Mouse (Mus musculus) heart, postnatal 25 days (tissue): Measurements from ENCODE around the gene Dnajc22. TPM values are rescaled to one million over a fixed set of nuclear protein-coding genes. Genes with fewer than 3 reads are reported as not detected.
"Not testable (repeated sequence)": the region's sequence is repeated elsewhere in the genome, so short reads cannot be mapped to it uniquely, and the experiment has no call there.

Experiments
- DNase-seq: peaks from one replicate; pipeline ENCODE4 v3.0.0; 2022; ENCODE audit warnings: low spot score
- intact Hi-C: fragments of 180-260 bp; cut with DNase I; formaldehyde crosslinking; loops from one replicate; pipeline ENCODE4 v1.15.1; 2025
- total RNA-seq, 2 experiments: library from RNA; stranded (reverse); gene quantifications; 2 replicates each; pipeline ENCODE4 v1.2.3; 2021

The Dnajc22 gene
- under 1 TPM; 0.16 to 0.45 TPM for total RNA-seq

DNA sequence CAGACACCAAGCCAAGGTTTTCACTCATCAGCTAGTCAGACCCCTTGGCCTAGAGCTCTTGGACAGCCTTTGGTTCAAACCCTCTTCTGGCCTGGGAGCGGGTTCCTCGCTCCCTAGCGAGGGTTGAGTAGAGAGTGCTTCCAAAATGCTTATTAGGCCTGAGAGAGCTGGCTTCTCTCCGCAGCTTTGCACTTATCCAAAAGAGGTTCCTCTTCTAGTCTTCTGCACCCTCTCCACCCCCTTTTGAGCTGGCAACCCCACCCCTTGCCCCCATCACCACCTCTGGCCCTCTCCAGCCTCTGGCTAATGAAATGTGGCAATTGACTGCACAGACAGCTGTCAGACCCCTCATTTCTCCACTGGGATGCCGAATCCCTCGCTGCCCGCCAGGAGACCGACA is at the start of gene Dnajc22:
Gene Dnajc22, plus strand, starts transcription at position 301 of the 400 bp plus-strand sequence.
- DNase-seq: no peak
- intact Hi-C loops: no loop called here

DNA sequence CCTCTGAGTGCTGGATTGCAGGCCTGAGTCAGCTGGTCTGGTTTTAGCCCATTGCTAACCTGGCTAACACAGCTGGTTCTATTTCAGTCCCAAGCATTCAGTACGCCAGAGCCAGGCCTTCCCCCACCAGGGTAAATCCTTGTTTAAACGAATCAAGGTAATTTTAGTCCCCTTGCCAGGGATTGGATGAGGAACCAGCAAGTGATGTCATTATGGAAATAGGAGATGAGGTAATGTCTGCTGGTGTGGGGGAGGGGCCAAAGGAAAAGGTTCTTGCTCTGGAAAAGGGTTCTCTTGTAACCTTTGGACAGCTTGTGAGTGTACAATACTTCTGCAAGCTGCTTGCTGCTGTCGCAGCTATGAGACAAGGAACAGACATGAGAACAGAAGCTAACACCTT is 48.1 kb upstream of the Dnajc22 start:
- DNase-seq: no peak
- intact Hi-C loops: no loop called here

DNA sequence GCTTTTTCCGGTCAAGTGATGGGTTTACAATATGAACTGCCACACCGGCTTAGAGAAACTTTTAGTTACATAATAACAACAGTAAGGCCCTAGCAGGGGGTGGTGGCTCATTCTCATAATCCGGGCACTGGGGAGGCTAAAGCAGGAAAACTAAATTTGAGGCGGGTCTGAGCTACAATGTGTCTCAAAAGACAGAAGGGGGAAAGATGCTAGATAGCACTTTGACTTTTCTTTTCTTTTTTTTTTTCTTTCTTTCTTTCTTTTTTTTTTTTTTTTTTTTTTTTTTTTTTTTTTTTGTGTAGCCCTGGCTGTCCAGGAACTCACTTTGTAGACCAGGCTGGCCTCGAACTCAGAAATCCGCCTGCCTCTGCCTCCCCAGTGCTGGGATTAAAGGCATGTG is 47.2 kb upstream of the Dnajc22 start:
- intact Hi-C loops, DNase-seq: not testable (repeated sequence)

DNA sequence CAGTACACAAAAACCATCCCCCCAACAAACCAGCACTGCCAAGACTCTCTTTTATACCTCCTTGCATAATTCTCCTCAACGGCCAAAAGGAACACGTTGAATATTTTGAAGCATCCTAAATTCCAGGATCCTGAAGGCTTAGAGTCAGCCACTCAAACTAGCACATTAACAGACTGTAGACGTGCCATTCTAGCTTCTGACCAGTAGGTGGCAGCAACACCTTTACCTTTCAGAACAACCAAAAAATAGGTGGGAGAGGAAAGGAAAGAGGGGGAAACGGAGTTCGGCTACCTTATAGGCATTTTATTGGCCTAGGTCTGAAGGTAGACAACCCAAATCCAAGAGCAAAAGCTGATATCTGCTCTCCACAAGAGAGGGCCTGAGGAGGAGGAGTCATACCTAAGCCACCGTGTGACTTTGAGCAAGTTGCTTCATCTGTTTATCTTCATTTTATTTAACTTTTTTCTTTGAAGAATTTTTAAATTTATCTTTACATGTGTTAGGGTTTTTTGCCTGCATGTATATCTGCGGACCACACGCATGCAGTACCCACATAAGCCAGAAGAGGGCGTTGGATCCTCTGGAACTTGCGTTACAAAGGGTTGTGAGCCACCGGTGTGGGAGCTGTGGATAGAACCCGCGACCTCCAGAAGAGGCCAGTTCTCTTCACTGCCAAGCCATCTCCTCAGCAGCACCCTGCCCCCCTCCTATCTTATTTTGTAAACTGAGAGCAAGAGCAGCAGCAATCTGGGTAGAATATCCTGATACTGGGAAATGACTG is 43.3 kb upstream of the Dnajc22 start:
- DNase-seq: no peak
- intact Hi-C loops: loop anchor here (2.0 to 5.0 kb wide), 3 partner anchors 38 to 218 kb away; partner anchors contain the start of gene C1ql4

DNA sequence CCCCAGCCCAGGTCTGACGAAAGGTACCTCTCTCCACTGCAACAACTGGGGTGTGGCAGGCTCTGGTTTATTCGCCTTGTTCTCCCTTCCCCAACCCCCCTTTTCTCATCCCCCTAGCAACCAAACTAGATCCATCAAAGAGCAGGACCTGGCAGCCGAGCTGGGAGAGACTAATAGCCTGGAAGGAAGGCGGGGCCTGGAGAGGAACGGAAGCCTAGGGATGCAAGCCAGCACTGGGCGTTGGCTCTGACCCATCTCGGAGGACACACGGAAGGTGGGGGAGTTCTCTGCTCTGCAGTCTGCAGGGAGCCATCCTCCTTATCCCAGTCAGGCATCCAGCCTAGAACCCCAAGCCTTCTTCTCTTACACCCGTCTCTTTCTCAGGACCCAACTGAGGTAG is 39.6 kb upstream of the Dnajc22 start:
- intact Hi-C loops: loop anchor here (5.0 kb wide), 2 partner anchors 34 to 214 kb away; partner anchors contain the start of gene C1ql4

DNA sequence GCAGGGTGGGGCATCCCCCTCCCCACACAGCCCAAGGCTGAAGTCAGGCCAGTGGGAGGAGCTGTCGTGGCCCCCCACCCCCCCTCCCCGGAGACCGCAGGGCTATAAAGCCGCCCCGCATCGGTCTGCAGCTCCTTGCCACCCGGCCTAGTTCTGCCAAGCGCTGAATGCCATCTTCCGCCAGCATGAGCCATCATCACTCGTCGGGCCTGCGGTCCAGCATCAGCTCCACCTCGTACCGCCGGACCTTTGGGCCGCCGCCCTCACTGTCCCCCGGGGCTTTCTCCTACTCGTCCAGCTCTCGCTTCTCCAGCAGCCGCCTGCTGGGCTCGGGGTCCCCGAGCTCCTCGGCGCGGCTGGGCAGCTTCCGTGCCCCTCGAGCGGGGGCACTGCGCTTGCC is 37.9 kb upstream of the Dnajc22 start, which contains the start of gene Prph:
Gene Prph, plus strand, starts transcription at position 135 of the 400 bp plus-strand sequence.
- intact Hi-C loops: no loop called here
- DNase-seq: no peak

More for the DNA sequence above, 39.6 kb upstream of the Dnajc22 start:
- no peak for DNase-seq

DNA sequence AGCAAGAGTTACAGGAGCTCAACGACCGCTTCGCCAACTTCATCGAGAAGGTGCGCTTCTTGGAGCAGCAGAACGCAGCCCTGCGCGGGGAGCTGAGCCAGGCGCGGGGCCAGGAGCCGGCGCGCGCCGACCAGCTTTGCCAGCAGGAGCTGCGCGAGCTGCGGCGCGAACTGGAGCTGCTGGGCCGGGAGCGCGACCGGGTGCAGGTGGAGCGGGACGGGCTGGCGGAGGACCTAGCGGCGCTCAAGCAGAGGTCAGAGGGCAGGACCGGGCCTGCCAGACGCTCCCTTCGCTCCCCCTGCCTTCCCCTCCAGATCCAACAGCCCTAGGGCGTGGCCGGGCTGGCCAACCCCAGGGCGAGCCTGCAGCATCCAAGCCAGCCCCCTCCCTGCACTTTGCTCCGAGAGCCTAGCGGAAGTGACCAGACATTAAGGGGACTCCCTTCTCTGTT is 37.4 kb upstream of the Dnajc22 start:
- DNase-seq: no peak
- intact Hi-C loops: no loop called here

DNA sequence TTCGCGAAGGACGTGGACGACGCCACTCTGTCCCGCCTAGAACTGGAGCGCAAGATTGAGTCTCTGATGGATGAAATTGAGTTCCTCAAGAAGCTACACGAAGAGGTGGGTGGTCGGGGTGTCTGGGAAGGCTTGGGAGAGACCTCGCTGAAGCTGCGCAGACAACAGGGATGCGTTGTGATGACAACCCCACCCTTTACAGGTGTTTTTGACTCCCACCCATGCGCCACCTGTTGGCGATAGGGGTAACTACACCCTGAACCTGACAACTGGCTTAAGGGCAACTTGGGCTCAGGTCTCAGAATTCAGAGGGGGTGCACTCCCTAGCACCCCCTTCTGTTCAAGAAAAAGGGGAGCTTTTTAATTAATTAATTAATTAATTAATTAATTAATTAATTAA is 36.6 kb upstream of the Dnajc22 start:
- intact Hi-C loops: no loop called here
- DNase-seq: no peak

DNA sequence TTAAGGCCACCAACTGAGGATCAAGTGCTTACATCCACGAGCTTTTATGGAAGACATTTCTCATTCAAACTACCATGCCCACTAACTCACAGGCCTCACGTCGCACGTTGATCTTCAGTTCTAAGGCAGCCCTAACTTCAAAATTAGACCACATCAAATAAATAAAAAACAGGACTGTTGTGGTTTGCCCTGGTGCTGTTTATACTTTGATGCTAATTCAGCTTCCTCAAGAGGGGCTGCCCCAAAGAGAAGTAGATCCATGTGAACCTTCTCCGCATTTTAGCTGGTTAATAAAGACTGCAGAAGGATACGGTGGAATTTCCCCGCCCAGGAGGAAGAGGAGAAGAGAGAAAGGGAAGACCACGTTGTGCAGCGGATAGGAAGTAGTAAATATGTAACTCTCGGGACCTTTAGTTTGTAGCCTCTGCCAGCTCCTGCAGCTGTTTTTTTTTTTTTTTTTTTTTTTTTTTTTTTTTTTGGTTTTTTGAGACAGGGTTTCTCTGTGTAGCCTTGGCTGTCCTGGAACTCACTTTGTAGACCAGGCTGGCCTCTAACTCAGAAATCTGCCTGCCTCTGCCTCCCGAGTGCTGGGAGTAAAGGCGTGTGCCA is 27.3 kb upstream of the Dnajc22 start:
- no peak for DNase-seq
- intact Hi-C loops: no loop called here

DNA sequence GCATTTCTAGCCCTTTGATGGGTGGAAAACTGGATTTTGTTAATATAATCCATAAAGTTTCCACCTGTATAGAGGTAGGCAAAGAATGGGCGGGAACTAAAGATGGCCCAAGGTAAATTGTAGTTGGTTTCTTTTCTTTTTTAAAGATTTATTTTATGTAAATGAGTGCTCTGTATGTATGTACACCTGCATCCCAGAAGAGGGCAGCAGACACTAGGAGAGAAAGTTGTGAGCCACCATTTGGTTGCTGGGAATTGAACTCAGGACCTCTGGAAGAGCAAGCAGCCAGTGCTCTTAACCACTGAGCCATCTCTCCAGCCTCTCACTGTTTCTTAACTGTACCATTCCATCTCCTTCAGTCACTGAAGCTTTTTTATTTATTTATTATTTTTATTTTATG is 21.0 kb upstream of the Dnajc22 start:
- DNase-seq: no peak
- intact Hi-C loops: no loop called here

DNA sequence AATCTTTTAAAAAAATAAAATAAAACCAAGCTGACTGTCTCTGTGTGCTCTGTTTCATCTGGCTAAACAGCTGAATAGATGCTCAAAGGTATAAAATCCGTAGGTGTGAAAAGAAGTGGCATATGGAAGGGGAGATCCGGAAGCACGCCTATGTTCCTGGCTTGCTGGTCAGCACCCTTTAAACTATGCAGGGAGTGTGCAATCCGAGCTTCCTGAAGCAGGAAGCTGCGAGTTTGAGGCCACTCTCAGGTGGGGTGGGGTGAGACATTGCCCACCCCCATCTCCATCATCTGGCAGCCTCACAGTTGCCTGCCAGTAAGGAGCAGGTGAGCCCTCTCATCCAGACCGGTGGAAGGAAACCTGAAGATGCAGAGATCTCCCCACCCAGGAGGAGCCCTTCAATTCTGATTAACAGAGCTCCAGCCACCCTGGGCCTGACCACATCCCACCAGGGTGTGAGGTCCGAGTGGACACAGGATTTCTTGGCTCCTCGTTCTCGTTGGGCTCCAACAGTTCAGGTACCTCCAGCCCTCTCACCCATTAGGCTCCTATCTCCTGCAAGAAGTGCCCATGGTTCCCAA is 18.9 kb upstream of the Dnajc22 start, which contains the start of gene Troap:
Gene Troap, plus strand, starts transcription at position 557 of the 581 bp plus-strand sequence.
- intact Hi-C loops: no loop called here
- DNase-seq: no peak

DNA sequence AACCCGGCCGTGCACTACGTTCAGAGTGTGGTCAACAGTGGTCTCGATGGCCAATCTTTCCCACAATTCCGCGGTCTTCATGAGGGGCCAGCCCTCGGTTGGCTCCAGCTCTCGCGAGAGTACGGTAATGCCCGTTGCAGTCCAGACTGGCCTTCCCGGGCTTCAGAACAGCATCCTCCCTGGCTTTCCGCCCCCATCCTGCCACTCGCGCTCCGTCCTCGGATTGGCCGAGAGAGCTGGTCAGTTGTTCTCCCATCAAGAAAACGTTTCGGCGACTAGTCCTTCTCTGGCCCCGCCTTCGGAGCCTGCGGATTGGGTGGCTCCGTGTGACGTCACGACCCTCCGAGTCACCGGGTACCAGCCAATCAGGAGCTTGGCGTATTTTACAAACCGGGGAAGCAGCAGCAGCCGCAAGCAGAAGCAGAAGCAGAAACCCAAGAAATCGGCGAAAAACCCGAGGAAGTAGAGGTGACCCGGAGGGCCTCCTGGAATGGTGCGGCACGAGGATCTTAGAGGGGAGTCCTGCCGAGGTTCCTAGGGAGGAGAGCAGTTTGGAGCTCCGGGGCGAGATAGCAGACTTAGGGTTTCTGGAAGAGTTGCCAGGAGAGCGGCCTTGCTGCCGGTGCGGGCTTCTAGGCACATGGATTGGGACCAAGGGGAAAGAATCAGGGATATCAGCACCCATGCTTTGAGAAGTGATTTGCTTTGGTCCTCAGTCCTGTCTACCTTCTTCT is 18.2 kb upstream of the Dnajc22 start:
- peak; percentile 97 for DNase-seq
- intact Hi-C loops: no loop called here

DNA sequence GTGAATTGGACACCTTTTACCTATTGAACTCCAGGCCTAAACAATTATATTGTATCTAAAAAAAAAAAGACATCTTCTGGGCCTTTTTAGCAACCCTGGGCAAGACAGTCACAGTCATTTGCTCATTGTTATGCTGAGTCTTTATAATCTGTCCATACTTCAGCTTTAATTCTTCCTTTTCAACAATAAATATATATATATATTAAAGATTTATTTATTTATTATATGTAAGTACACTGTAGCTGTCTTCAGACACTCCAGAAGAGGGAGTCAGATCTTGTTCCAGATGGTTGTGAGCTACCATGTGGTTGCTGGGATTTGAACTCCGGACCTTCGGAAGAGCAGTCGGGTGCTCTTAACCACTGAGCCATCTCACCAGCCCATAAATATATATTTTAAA is 17.0 kb upstream of the Dnajc22 start:
- intact Hi-C loops, DNase-seq: not testable (repeated sequence)

DNA sequence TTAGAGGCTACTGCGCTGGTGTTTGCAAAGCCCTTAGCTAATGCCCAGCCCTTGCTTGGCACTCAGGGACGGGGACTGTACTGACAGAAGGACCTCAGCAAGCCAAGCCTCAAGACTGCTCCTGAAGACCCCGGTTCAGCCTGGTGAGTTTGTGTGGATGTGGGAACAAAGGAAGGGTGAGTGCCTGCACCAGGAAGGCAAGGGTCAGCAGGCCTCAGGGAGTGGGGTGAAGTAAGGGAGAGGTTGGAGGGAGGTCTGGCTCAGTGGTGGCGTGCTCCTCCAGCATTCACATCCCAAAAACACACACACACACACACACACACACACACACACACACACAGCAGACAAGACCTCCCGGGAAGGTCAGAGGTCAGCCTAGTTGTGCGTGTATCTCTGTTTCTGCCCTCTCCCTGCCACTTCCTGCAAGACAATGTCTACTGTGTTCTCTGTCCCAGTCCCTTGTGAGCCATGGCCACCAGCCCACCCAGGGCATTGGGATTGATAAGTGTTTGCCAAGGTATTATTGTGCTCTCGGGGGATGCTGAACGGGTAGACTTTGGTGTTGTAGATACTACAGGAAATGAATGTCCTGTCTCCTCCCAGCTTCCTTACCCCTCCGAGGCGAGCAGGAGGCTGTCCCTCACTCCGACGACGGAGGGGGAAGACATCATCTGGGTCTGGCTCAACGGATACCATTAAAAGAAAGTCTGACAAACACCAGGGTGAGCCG is 14.6 kb upstream of the Dnajc22 start:
- intact Hi-C loops: no loop called here
- no peak for DNase-seq

DNA sequence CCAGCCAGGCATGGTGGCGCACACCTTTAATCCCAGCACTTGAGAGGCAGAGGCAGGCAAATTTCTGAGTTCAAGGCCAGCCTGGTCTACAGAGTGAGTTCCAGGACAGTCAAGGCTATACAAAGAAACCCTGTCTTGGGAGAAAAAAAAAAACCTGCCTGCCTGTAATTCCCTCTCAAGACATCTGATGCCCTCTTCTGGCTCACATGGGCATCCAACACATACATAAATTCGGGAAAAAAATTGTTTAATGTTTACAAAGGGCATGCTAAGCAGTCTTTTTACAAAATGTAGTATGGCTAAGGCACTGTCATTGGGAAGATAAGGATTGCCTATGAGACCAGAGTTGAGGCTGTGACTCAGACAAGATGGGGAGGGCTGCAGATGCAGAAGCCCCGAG is 13.2 kb upstream of the Dnajc22 start:
- no peak for DNase-seq
- intact Hi-C loops: loop anchor here (5.0 kb wide), 1 partner anchor 187 kb away; no protein-coding TSS in a partner anchor

DNA sequence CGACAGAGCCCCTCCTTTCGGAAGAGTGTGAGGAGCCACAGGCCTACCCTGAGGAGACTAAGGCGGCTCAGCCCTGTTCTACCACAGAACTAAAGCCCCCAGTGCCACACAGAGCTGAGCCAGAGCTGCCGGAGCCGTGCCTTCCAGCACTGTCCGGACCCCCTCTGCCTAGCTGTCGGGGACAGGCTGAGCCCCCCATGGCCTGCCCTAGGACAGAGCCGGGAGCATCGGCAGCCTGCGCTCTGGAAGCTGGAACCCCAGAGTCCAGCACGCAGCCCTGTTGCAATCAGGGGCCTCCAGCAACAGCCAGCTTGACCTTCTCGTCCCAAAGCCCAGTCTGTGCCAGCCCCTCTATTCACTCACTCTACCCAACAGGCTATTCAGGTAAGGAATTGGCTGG is 10.6 kb upstream of the Dnajc22 start:
- no peak for DNase-seq
- intact Hi-C loops: loop anchor here (2.0 to 5.0 kb wide), 3 partner anchors 58 to 185 kb away; no protein-coding TSS in a partner anchor

DNA sequence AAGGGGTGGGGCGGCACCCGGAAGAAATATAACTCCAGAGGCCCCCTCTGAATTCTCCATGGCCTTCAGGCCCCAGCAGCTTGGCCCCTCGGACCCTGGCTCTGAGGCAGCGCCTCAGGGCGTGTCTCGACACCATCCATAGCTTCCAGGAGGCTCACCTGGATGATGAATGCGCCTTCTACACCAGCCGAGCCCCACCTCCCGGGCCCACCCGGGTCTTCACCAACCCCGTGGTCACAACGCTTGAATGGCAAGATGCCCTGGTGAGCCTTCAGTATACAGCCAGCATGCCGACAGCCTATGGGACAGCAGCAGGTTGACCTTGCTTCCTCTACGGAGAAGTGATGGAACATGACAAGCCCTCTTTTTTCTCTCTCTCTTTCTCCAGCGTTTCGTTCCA is 10.1 kb upstream of the Dnajc22 start:
- DNase-seq: no peak
- intact Hi-C loops: loop anchor here (2.0 to 5.0 kb wide), 3 partner anchors 58 to 184 kb away; no protein-coding TSS in a partner anchor

DNA sequence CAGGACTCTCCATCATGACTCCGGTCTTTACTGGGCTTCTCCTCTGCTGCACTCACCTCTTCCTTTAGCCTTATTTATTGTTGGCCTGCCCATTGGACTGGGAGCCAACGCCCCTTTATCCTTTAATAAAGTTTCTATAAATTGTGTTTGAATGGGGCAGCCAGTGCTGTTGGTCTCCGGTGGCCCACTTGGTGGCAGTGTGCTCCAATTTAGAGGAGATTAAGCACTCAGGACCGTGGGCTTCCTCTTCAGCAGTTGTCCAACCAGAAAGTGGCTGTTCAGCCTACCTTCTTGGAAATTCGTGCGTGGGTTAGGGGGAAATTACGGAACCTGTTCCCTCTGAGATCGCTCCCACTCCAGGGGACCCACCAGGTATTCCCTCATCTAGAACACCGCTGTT is 9.7 kb upstream of the Dnajc22 start:
- DNase-seq: no peak

More for the DNA sequence above, 9.7 kb upstream of the Dnajc22 start:
- intact Hi-C loops: loop anchor here (2.0 to 5.0 kb wide), 3 partner anchors 58 to 184 kb away; no protein-coding TSS in a partner anchor
